Mouse (Mus musculus) olfactory bulb, adult 2 months (tissue): ENCODE measurements around the gene Vamp5. TPM values are rescaled to one million over a fixed set of nuclear protein-coding genes. Genes with fewer than 3 reads are reported as not detected.

Source experiments
- H3K27ac ChIP-seq: fragments of 200-500 bp; 2 replicates; pipeline ENCODE4 v1.5.1; 2012; ENCODE audit warnings: low read depth, low read length; ENCODE audit not compliant: insufficient read depth
- H3K4me1 ChIP-seq: fragments of 200-500 bp; 2 replicates; pipeline ENCODE4 v1.6.1; 2012; ENCODE audit warnings: low read length; ENCODE audit not compliant: control insufficient read depth, insufficient read depth
- H3K4me3 ChIP-seq: fragments of 200-500 bp; 2 replicates; pipeline ENCODE4 v1.5.1; 2012; ENCODE audit warnings: mild to moderate bottlenecking, low read depth, low read length, moderate library complexity; ENCODE audit not compliant: insufficient read depth
- CTCF ChIP-seq: fragments of 200-500 bp; IDR thresholded peaks from 2 replicates; pipeline ENCODE4 v1.5.1; 2012; ENCODE audit warnings: low read depth, mild to moderate bottlenecking, low read length, moderate library complexity; ENCODE audit not compliant: insufficient read depth
- POLR2A ChIP-seq: fragments of 200-500 bp; IDR thresholded peaks from 2 replicates; pipeline ENCODE4 v1.6.1; 2012; ENCODE audit warnings: mild to moderate bottlenecking, low read depth, low read length, moderate library complexity; ENCODE audit not compliant: insufficient read depth
- WGBS: fragments of 180-500 bp; shearing (Covaris S2); methylation state at CpG from one replicate; pipeline ENCODE4 v1.1.7; 2018; 5-methylcytosine and 5-hydroxymethylcytosine counted together
- polyA plus RNA-seq: library from polyadenylated mRNA; stranded (reverse); fragments of >200 nt; gene quantifications from 2 replicates; pipeline ENCODE4 v1.2.4, GENCODE M21; 2012; ENCODE audit warnings: low replicate concordance; ENCODE audit not compliant: missing spikeins, insufficient read depth, insufficient read length

Gene Vamp5
- polyA plus RNA-seq, 1 experiment = not detected

GRCm38 (mm10) chr6:72373184-72373583, 7.1 kb downstream of the Vamp5 start:
- Histone ChIP-seq H3K27ac (no peak overlapping the region), H3K4me1 (peaks cover 8% of the 10 kb centered on the region; the same call in 1 of the 2 replicates), H3K4me3 (no peak overlapping the region)
- 83% methylated on average over 4 of the region's 4 CpGs for WGBS
- TF ChIP-seq POLR2A = no peak

DNA sequence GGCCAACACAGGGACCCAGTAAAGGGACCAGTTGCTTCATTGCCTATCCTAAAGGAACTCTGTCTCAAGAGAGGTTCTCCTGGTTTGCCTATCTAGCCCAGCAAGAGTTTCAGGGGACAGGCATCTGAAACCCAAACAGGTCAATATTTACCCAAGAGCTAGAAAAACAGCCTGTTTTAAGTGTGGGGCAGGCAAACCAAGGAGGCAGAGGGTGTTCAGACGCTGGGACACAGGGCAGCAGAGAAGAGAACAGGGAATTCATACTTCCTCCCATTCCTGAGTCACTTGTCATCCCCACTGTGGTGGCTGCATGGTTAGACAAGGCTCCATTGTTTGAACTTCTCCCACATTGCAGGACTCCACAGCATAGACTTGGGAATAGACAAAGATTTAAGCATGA, 8.7 kb downstream of the Vamp5 start:
- H3K27ac ChIP-seq = no peak overlapping the region
- TF ChIP-seq POLR2A (no peak), CTCF (no peak)
- no peak overlapping the region for H3K4me3 ChIP-seq
- WGBS = 24% methylated on average over 1 of the region's 1 CpGs
- H3K4me1 ChIP-seq = peaks cover 8% of the 10 kb centered on the region; the same call in 1 of the 2 replicates

DNA sequence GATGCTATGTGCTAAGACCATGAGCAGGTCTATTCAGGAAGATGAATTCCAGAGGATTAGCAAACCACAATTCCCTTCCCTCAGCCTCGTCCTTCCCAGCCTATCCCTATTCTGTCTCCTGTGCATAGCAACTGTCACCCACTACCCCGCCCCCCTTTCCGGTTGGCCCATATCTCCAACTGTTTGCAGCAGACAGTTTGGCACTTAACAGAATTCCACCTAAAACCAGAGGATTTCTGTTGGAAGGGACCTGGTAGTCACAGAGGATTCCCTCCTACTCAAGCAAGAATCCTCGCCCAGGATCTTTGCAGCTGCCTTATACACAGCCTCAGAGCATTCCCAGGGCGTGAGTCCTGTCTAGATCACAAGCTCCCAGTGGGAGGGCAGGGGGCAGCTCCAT, 9.1 kb downstream of the Vamp5 start:
- H3K27ac ChIP-seq = no peak overlapping the region
- WGBS = 39% methylated on average over 5 of the region's 5 CpGs
- H3K4me3 ChIP-seq = no peak overlapping the region
- peaks cover 8% of the 10 kb centered on the region; the same call in 1 of the 2 replicates for H3K4me1 ChIP-seq
- no peak for TF ChIP-seq POLR2A
- no peak for TF ChIP-seq CTCF

DNA sequence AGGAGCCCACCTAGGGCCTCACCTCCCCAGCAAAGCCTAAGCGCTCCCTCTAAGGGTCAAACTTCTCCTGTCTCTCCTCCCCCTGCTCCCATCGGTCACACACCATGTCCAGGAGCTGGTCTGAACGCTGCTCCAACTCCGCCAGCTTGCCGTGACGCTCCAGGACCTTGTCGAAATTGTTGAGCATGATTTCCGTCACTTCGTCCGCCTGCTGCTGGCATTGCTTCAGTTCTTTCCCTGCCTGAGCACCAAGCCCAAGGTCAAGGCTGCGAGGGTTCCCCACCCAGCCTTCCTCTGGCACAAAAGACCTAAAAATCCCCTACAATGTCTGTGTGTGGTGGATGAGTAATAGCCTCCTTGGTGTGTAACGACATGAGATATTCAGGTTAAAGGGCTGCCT, 10.2 kb downstream of the Vamp5 start:
- Histone ChIP-seq H3K4me3 (no peak overlapping the region), H3K4me1 (peaks cover 8% of the 10 kb centered on the region; the same call in 1 of the 2 replicates), H3K27ac (no peak overlapping the region)
- WGBS = 84% methylated on average over 12 of the region's 12 CpGs
- TF ChIP-seq CTCF = no peak
- no peak for TF ChIP-seq POLR2A

DNA sequence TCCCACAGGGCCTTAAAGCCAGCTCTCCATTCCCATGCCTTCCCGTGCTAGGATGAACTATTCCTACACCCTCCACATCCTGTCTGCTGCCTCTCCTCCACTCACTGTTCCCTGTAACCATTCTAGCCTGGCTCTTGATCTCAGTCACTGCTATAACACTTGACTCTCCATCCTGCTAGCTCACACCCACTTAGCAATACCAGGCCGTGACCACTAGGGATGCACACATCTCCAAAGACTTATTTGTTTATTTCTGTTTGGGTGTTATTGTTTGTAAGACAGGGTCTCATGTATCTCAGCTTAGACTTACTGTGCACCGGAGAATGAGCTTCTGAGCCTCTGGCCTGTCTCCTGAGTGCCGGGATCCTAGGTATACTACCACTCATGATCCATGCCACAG, 10.7 kb downstream of the Vamp5 start:
- Histone ChIP-seq H3K4me3 (no peak overlapping the region), H3K4me1 (peaks cover 8% of the 10 kb centered on the region; the same call in 1 of the 2 replicates), H3K27ac (no peak overlapping the region)
- TF ChIP-seq POLR2A (no peak), CTCF (no peak)
- WGBS = 93% methylated on average over 4 of the region's 4 CpGs

- peaks cover 8% of the 10 kb centered on the region; the same call in 1 of the 2 replicates for H3K4me1 ChIP-seq
- no peak for TF ChIP-seq CTCF
- no peak for TF ChIP-seq POLR2A
- H3K27ac ChIP-seq = no peak overlapping the region
- 78% methylated on average over 4 of the region's 4 CpGs for WGBS
- H3K4me3 ChIP-seq = no peak overlapping the region
Observed at GRCm38 (mm10) chr6:72367460-72367974, 12.8 kb downstream of the Vamp5 start.

DNA sequence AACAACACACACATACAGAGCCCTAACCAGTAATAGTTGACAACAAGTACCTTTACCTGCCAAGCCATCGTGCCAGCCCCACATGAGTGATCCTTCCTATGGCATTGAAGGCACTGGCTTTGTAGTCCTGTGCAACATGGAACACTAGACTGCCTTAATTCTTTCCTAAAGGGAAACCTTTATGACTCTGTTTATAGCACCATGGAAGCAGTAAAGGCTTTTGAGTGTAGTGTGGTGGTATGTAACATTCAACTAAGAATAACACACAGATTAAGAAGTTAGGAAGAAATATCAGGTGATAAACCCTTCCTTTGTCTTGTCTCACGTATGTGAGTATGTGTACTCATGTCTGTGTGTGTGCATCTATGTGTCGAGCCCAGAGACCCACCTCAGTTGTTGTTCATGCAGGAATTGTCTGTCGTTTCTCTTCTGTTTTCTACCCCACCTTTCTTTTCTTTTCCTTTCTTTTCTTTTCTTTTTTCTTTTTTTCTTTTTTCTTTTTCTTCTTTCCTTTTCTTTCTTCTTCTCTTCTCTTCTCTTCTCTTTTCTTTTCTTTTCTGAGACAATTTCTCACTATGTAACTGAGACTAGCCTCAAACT, 13.3 kb downstream of the Vamp5 start, which contains the start of gene Rnf181:
Rnf181 (minus strand) TSS at position 113 of the 600 bp plus-strand sequence.
- no peak within 1 kb of the TSS for H3K27ac ChIP-seq
- H3K4me3 ChIP-seq = no peak within 1 kb of the TSS
- H3K4me1 ChIP-seq = peaks cover 8% of the 10 kb centered on the region; the same call in 1 of the 2 replicates
- WGBS = 71% methylated on average over 4 of the region's 4 CpGs
- TF ChIP-seq CTCF (no peak), POLR2A (no peak)

GRCm38 (mm10) chr6:72366304-72366703, 14.0 kb downstream of the Vamp5 start:
- Histone ChIP-seq H3K4me1 (peaks cover 5% of the 10 kb centered on the region; the same call in 1 of the 2 replicates), H3K27ac (no peak overlapping the region), H3K4me3 (no peak overlapping the region)
- TF ChIP-seq CTCF (no peak), POLR2A (no peak)
- 66% methylated on average over 3 of the region's 3 CpGs for WGBS

DNA sequence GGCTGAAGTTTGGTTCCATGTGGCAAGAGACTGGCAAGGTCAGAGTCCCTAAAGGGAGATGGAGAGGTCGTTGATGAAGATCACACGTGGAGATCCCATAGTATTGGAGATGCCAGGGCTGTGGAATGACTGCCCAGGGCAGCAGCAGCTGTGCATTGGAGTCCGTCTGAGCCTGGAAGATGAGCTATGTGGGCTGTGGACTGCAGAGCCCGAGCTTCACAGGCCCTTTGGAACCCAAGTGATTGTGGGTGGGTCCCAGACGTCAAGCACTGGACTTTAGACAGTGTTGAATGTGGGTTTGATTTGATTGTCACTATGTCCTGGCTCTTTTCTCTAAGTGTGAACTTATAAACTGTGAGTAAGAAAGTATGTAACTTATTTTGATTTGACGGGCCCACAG, 15.3 kb downstream of the Vamp5 start:
- 71% methylated on average over 6 of the region's 6 CpGs for WGBS
- Histone ChIP-seq H3K4me1 (peaks cover 11% of the 10 kb centered on the region), H3K27ac (no peak overlapping the region), H3K4me3 (no peak overlapping the region)
- TF ChIP-seq CTCF = no peak
- TF ChIP-seq POLR2A = no peak
